Mouse (Mus musculus) layer of hippocampus, postnatal 36 days (tissue): ENCODE results near the gene Olfr955. TPM values are rescaled to one million over a fixed set of nuclear protein-coding genes. Genes with fewer than 3 reads are reported as not detected.

ENCODE experiments used
- DNase-seq, 2 experiments: peaks; one replicate each; pipeline ENCODE4 v3.0.0; 2022
- total RNA-seq, 2 experiments: library from RNA; stranded (reverse); gene quantifications; 2 replicates each; pipeline ENCODE4 v1.2.3; 2021

The Olfr955 gene
- not detected for total RNA-seq

GRCm38 (mm10) chr9:39471844-39472243, at the start of gene Olfr955:
Gene Olfr955, minus strand, starts transcription at chr9:39471944.
- no peak for DNase-seq

DNA sequence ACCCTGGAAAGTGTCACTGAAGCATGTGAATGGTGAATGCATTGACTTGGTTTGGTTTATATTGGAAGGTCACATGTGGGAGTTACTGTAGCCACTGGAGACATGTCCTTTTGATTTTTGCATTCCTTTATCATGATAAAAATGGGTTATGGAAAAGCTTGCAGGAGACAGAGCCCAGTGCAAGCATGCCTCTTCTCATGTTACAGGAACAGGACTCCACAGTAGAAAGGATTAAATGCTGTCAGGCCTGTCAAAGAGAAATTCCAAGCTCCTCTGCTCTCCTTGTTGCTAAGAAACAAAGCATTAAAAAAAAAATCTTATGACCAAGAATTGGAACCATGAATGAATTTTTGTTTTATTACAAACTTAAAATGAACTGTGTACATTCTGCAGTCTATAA, 46.9 kb upstream of the Olfr955 start:
- no peak for DNase-seq

GRCm38 (mm10) chr9:39515531-39515930, 43.8 kb upstream of the Olfr955 start, which contains the start of gene Olfr957:
Gene Olfr957, minus strand, starts transcription at chr9:39515809.
- no peak for DNase-seq

- DNase-seq: no peak
These were observed 37.7 kb upstream of the Olfr955 start for GRCm38 (mm10) chr9:39509412-39509811.

DNA sequence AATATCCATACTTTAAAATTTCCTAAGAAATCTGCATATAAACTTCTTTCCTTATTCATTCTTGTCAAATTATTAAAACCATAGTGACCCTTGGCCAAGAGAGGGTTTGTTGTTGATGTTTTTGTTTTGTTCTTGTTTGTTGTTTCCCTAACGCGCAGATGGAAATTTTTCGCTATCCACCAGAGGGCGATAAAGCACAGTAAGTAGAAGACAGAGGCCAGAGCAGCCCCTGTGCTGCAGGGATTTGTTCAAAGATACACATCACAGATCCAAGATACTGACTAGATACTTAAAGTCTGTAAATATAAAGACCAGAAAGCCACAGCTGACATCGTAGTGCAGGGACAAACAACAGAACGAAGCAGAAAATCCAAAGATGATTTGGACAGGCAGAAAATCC, 37.3 kb upstream of the Olfr955 start:
- DNase-seq: peak; percentile 16 to 44

DNA sequence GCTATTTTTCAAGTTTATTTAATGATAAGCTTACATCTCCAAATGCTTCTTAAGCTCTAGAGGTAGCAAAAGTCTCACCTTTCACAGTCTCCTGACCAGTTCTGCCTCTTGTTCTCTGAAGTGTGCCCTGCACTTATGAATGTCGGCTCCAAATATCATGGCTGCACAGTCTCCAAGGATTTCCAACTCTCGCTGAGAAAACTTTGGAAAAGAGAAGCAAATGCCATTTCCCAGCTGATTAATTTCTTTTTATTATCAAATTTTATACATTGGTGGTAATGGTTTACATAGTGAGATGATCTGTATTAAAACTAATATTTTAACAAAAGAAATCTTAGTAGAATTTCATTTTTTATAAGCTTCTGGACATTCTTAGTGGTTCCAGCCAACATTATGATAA, 22.2 kb upstream of the Olfr955 start, which contains the start of gene Olfr44:
Gene Olfr44, minus strand, starts transcription at position 101 of the 400 bp plus-strand sequence.
- DNase-seq: no peak

GRCm38 (mm10) chr9:39456401-39456800, 15.3 kb downstream of the Olfr955 start, which contains the start of gene Olfr954:
Gene Olfr954, plus strand, starts transcription at chr9:39456701.
- no peak for DNase-seq

DNA sequence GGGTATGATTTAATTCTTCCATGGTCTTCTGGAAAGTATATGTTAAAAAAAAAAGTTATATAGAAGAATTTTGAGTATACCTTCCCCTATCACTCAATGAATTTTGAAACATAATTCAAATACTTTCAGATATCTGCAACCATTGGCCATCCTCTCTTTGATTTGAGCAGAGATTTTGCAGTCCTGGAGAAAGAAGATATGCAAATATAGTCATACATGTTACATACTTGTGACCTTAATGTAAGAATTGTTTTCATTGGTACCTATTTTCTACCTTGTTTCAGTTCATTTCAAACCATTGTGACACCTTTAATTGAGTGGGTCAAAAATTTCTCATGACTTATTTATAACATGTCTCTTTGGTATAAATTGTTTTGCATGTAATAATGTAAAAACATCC, 44.7 kb downstream of the Olfr955 start, which contains the start of gene Olfr952:
Gene Olfr952, minus strand, starts transcription at position 101 of the 400 bp plus-strand sequence.
- no peak for DNase-seq

Other genes starting within 250 kb of the Olfr955 start
- gene Olfr1537, start 221.9 kb downstream of the Olfr955 start, total RNA-seq: not detected
- gene Olfr945, start 195.1 kb downstream of the Olfr955 start, total RNA-seq: not detected
- gene Olfr948, start 145.9 kb downstream of the Olfr955 start, total RNA-seq: not detected
- gene Olfr951, start 84.5 kb downstream of the Olfr955 start, total RNA-seq: not detected
- not detected for gene Olfr952, start 44.8 kb downstream of the Olfr955 start, total RNA-seq
- not detected for gene Olfr954, start 15.2 kb downstream of the Olfr955 start, total RNA-seq
- not detected for gene Olfr44, start 22.1 kb upstream of the Olfr955 start, total RNA-seq
- not detected for gene Olfr957, start 43.9 kb upstream of the Olfr955 start, total RNA-seq
- not detected for gene Olfr958, start 82.1 kb upstream of the Olfr955 start, total RNA-seq
- not detected for gene Olfr959, start 103.6 kb upstream of the Olfr955 start, total RNA-seq
- gene AW551984, start 132.5 kb upstream of the Olfr955 start, total RNA-seq: 1 to 10 TPM; 4.1 to 4.2 TPM
- gene Olfr148, start 138.7 kb upstream of the Olfr955 start, total RNA-seq: not detected
- not detected for gene Olfr960, start 149.4 kb upstream of the Olfr955 start, total RNA-seq
- gene Olfr961, start 173.1 kb upstream of the Olfr955 start, total RNA-seq: not detected
- gene Olfr963, start 195.3 kb upstream of the Olfr955 start, total RNA-seq: not detected
- not detected for gene Olfr149, start 235.2 kb upstream of the Olfr955 start, total RNA-seq
- gene Olfr965, start 239.4 kb upstream of the Olfr955 start, total RNA-seq: not detected